Mouse (Mus musculus): ENCODE measurements around the gene Slc29a3. TPM values are rescaled to one million over a fixed set of nuclear protein-coding genes. Genes with fewer than 3 reads are reported as not detected.
"Not testable (repeated sequence)": the region's sequence is repeated elsewhere in the genome, so short reads cannot be mapped to it uniquely, and the experiment has no call there.

Gene Slc29a3
- total RNA-seq, 2 experiments from 2014 or later = 2.7 to 2.8 TPM

- no peak for DNase-seq (ENCODE audit: low spot score)
These were observed 25.3 kb downstream of the Slc29a3 start for GRCm38 (mm10) chr10:60727301-60727700.

GRCm38 (mm10) chr10:60726896-60727295 is 25.7 kb downstream of the Slc29a3 start:
- no peak for DNase-seq (ENCODE audit: low spot score)

- no peak for DNase-seq (ENCODE audit: low spot score)
These were observed 28.1 kb downstream of the Slc29a3 start for GRCm38 (mm10) chr10:60724496-60724895.

- no peak for DNase-seq (ENCODE audit: low spot score)
These were observed 29.2 kb downstream of the Slc29a3 start for GRCm38 (mm10) chr10:60723345-60723744.

DNA sequence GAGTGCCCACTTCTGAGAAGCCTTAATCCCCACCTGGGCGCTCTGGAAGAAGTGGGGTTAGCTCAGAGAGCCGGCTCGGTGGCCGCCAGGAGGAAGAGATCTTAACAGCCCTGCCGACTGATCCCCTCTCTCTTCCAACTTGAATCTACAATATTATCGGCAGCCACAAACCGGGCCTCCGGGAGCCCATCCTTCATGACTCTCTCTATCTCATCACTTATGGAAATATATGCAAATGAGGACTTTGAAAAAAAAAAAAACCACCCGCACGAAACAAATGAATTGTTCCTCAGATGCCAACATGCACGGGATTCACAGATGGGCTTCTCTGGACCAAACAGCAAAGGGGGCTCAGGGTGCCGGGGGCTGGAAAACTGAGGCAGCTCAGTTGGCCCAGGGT is 31.0 kb downstream of the Slc29a3 start:
- DNase-seq (ENCODE audit: low spot score) = no peak

DNA sequence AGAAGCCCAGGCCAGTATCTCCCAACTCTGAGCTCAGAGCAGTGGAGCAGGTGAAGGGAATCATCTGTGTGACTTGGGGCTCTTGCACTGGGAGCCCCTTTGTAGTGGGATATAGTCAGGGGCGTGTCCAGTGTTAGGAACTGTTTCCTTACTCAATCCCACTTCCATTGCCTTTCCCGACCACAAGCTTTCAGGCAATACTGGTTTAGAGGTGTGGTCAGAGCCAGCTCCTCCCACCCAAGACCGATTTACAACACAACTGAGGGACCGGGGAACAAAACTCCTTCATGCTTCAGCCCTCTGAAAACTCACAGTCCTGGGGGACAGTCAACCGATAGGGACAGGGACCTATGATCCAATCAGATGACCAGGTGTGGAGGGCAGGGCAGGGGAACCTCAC is 32.1 kb downstream of the Slc29a3 start:
- DNase-seq (ENCODE audit: low spot score) = no peak

GRCm38 (mm10) chr10:60718491-60718890 is 34.1 kb downstream of the Slc29a3 start:
- no peak for DNase-seq (ENCODE audit: low spot score)

GRCm38 (mm10) chr10:60716449-60716848 is 36.1 kb downstream of the Slc29a3 start:
- DNase-seq (ENCODE audit: low spot score) = no peak

DNA sequence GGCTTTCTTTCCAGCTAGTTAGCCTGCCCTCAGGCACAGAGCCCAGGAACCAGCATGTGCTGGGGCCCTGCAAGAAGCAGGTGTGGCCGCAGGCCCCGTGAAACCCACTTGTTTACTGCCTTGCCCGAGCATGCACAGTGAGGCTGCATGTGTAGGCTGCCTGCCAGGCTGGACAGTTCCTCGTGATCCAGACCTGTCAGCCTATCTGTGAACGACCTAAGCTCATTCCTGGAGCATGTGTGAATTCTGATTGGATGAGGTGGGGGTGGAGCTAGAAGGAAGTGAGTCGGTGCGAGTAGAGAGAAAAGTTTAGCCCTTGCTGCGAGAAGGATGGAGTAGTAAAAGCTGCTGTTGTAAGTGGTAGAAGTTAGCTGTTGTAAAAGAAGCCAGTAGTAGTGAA is 40.3 kb downstream of the Slc29a3 start:
- DNase-seq (ENCODE audit: low spot score) = not testable (repeated sequence)

- DNase-seq (ENCODE audit: low spot score) = no peak
These were observed 43.8 kb downstream of the Slc29a3 start for GRCm38 (mm10) chr10:60708837-60709236.

DNA sequence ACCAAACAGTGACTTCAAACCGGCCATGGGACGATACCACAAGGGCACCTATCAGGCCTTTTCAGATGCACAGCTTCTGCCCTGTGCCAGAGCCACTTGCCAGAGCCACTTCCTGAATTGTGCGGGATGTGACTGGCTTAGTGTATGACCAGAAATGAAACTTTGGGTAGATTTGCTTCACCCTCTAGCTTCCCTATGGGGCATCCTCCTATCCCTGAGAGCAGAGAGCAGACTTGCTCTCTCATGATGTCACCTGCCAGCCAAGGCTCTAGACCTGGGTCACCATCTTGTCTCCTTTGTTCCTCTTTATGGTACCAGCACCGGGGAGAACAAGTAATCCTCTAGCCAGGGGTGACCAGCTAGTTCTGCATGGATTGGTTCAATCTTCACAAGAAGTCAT is 46.3 kb downstream of the Slc29a3 start:
- DNase-seq (ENCODE audit: low spot score) = no peak

DNA sequence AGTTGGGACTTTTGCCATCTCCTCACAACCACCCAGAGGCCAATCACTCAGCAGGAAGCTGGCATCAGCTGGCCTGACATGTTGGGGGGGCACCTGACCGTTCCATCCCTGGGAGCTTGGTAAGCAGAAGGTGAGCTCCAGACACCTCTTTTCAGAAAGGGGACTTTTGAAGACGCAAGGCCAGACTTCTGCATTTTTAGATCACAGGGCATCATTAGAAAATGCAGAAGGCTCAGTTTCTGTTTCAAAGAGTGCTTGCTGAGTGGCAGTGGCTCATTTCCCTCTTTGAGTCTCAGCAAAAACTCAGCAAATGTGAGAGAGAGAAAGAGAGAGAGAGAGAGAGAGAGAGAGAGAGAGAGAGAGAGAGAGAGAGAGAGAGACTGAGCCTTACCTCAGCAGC is 47.5 kb downstream of the Slc29a3 start:
- DNase-seq (ENCODE audit: low spot score) = no peak

DNA sequence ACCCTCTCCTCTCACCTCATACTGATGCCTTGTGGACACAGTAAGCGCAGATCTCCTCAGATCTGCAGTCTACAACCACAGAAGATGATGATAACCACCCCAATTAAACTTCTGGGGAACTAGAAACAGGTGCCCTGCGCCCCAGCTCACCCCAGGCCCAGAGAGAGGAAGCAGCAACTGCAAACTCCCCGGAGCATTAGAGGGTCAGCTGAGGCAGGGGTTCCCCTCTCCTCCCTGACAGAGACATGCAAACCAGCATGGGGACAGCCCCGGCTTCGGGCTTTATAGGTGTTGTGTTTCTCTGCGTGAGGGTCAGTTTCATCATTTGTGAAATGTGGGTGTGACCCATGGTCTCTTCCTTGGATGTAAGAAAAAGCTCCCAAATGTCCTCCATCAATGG is 54.8 kb downstream of the Slc29a3 start:
- no peak for DNase-seq (ENCODE audit: low spot score)

DNA sequence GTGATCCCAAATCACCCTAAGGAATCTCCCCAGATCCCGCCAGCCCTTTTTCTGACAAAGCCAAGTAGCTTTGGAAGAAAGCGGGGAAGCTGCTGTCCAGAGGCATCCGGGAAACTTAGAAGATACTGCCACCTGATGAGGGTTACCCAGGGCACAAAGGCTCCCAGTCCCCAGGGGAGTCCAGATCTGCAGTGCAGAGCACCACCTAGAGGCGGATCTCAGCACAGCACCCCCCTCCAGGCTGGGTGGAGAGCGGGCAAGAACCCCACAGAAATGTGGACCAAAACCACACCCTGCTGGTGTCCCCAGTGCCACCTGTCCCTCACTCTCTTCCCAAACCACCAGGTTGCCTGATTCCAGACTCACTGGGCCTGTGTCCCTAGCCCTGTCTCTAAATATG is 55.6 kb downstream of the Slc29a3 start:
- DNase-seq (ENCODE audit: low spot score) = peak; percentile 60

GRCm38 (mm10) chr10:60696390-60696789 is 56.2 kb downstream of the Slc29a3 start, which contains the start of gene Cdh23:
Cdh23 (minus strand) TSS chr10:60696490.
- DNase-seq (ENCODE audit: low spot score) = no peak

DNA sequence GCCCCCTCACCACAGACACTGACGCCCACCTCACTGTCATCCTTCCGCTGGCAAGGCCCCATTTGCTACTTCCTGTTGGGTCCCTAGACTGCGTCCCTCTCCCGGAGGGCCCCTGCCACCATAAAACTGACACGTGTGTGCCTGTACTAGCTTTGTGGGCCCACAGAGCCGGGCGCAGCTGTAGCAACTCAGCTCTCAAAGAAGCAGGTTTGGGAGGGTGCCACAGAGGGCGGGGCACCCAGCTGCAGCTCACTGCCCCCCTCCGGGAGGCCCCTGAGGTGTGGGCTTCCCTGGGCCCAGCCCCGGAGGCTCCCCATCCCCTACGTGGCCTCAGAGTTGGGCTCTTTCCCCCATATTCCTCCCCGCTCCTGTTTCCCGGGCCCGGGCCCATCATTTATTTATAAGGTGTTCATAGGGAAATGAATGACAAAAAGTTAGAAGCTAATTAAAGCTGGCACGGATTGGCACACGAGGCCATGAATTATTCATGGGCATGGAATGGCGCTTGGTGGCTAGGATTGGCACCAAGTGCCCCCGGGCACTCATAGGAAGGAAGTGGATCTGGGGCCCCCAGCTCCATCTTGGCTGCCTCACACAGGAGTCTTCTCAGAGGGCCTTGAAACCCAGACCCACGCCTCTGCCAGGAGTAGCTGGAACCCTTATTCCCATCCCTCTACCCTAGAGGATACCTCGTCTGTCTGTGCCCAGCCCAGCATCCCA is 60.8 kb downstream of the Slc29a3 start:
- no peak for DNase-seq (ENCODE audit: low spot score)

- no peak for DNase-seq (ENCODE audit: low spot score)
These were observed 61.6 kb downstream of the Slc29a3 start for GRCm38 (mm10) chr10:60690960-60691359.

DNA sequence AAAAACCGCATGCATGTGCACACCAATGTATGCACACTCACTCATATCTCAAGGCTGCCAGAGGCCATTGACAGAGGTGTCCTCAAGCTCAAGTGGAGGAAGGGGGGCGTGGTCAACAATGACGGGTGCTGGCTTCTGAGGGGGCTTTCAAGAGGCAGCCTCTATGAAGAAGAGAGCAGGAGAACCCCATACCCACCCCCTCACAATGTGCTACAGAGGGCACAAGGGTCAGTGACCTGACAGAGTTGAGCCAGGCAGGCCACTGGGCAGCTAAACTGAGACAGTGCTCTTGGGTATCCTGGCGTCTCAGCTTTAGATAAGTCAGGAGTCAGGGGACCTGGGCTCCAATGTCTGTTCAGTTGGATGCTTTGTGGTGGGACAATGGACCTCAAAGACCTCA is 63.2 kb downstream of the Slc29a3 start:
- DNase-seq (ENCODE audit: low spot score) = no peak

- peak; percentile 59 for DNase-seq (ENCODE audit: low spot score)
These were observed 65.4 kb downstream of the Slc29a3 start for GRCm38 (mm10) chr10:60687011-60687776.

GRCm38 (mm10) chr10:60686641-60686975 is 66.0 kb downstream of the Slc29a3 start:
- no peak for DNase-seq (ENCODE audit: low spot score)

GRCm38 (mm10) chr10:60685764-60686640 is 66.6 kb downstream of the Slc29a3 start:
- DNase-seq (ENCODE audit: low spot score) = no peak

GRCm38 (mm10) chr10:60678926-60679325 is 73.7 kb downstream of the Slc29a3 start:
- DNase-seq (ENCODE audit: low spot score) = no peak
